Mouse (Mus musculus): ENCODE measurements at regions not wholly inside any gene's neighbourhood (a gene's known extent, or its start where the extent isn't known, plus 50 kb on each side); places are given as distances from the start of the nearest gene placed in this dataset.

DNA sequence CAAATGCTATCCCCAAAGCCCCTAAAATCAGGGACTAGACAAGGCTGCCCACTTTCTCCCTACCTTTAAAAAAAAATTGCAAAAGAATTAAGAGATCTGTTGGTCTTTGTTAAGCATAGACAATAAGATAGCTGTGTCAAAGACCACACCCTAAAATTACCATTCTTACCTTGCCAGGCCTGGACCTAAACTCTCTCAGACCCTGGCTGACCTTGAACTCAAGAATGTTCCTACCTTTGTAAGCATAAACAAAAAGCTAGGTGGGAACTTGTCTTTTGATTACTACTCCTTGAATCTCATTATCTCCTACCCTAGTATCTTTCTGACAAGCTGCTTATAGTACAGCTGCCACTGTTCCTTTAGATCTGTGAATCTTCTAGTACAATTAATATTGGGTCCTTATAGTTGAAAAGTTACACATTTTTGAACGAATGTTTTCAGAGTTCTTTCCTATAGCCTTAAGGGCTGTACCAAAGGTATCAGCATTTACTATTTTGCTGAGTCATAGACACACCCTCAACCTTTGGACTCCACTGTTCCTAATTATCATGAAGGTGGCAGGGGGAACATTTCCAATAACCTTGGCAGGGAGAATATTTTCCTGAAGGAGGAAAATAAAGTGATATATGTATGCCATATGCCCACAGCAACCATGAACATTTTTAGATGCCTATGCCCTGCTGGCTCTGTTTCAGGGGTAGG lies 264.5 kb upstream of the Alcam start:
- no peak for TF ChIP-seq GATA4 (IDR thresholded peaks at IDR 0.05; ENCODE audit: insufficient replicate concordance, low read length)

DNA sequence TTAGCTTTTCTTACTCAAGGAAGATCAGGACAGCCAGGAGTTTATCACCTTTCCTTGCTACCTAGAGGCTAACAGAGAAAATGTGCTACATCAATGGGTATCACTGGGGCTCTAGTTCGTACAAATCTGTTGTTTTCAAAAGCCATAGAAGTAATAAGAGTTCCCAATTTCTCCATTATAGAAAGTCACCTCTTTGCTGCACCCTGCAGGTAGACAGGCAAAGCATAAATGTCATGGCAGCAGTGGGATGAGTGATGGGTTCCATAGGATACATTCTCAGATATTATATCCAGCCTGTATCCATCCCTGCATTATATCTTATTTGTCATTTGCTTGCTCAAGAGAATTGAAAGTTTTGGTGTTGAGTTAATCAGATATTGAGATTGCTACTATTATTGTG lies 236.4 kb upstream of the Alcam start:
- TF ChIP-seq GATA4 (IDR thresholded peaks at IDR 0.05; ENCODE audit: insufficient replicate concordance, low read length) = no peak

DNA sequence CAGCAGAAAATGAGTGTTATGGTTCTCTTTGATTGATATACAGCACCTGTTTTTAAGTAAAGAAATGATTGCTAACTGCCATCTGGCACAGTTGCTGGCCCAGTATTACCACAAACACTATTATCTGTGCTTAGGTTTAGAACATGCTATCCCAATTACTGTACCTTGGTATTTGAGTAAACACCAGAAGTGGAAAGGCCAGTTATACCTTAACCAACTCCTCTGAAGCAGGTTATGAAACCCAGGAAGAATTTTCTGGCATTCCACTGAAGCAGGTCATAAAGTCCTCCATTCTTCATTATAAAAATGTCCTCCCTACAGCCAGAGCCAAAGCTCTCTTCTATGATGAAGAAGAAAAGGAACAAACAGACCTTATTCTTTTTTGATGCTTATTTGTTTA lies 201.0 kb upstream of the Alcam start:
- no peak for TF ChIP-seq GATA4 (IDR thresholded peaks at IDR 0.05; ENCODE audit: insufficient replicate concordance, low read length)

Measured in liver, adult (tissue).